Mouse (Mus musculus) hindbrain, embryonic 12.5 days (tissue): ENCODE measurements around the gene Pbx1. TPM values are rescaled to one million over a fixed set of nuclear protein-coding genes. Genes with fewer than 3 reads are reported as not detected.

Experiments used
- ATAC-seq: fragments of 200-750 bp; cut with Nextera tagmentation; 2 replicates; pipeline ENCODE4 v1.8.0; 2017; ENCODE audit warnings: moderate TSS enrichment; ENCODE audit not compliant: low FRiP score
- H3K27ac ChIP-seq: fragments of 300-500 bp; sonication (generic); 2 replicates; pipeline ENCODE4 v1.5.1; 2016; ENCODE audit warnings: mild to moderate bottlenecking
- H3K27me3 ChIP-seq: fragments of 300-500 bp; sonication (generic); 2 replicates; pipeline ENCODE4 v1.6.1; 2016; ENCODE audit warnings: mild to moderate bottlenecking
- H3K36me3 ChIP-seq: fragments of 300-500 bp; sonication (generic); 2 replicates; pipeline ENCODE4 v1.6.1; 2016; ENCODE audit warnings: mild to moderate bottlenecking
- H3K4me1 ChIP-seq: fragments of 300-500 bp; sonication (generic); 2 replicates; pipeline ENCODE4 v1.6.1; 2016
- H3K4me2 ChIP-seq: fragments of 300-500 bp; sonication (generic); replicated peaks from 2 replicates; pipeline ENCODE4 v1.6.1; 2016; ENCODE audit warnings: mild to moderate bottlenecking
- H3K4me3 ChIP-seq: fragments of 300-500 bp; sonication (generic); 2 replicates; pipeline ENCODE4 v1.5.1; 2016; ENCODE audit warnings: mild to moderate bottlenecking
- H3K9ac ChIP-seq: fragments of 300-500 bp; sonication (generic); 2 replicates; pipeline ENCODE4 v1.6.1; 2016; ENCODE audit warnings: mild to moderate bottlenecking, moderate library complexity
- H3K9me3 ChIP-seq: fragments of 300-500 bp; sonication (generic); replicated peaks from 2 replicates; pipeline ENCODE4 v1.6.1; 2016; ENCODE audit warnings: mild to moderate bottlenecking
- WGBS: fragments of 180-500 bp; shearing (Covaris S2); methylation state at CpG from one replicate; pipeline ENCODE4 v1.1.7; 2016; 5-methylcytosine and 5-hydroxymethylcytosine counted together
- polyA plus RNA-seq: library from polyadenylated mRNA; unstranded; fragments of >200 nt; fragmentation: Nextera tagmentation; extraction: Ambion mirVana; gene quantifications from 2 replicates; pipeline ENCODE4 v1.2.1, GENCODE M21; 2016

Gene Pbx1
- polyA plus RNA-seq, 1 experiment from 2014 or later = 56.3 TPM

DNA sequence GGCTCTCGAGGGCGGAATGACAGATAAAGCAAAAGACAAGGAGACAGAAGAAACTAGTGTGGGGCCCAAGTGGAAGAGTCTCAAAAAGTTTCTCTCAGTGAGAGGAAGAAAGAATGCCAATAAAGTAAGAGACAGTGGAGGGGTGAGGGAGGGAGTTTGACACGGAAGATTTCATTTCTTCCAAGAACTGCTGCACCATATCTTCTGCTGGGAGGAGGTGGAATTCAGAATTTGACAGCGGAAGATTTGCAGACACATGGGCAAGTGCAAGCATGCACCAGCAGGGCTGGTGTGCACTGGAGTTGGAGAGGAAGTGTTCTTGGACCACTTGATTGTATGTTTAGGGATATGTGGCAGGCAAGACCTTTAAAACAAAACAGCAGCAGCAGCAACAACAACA lies 163.8 kb downstream of the Pbx1 start:
- Histone ChIP-seq H3K4me1 (peaks cover 33% of the 10 kb centered on the region), H3K4me2 (no peak overlapping the region), H3K4me3 (no peak overlapping the region), H3K27ac (no peak overlapping the region), H3K9ac (no peak overlapping the region), H3K9me3 (no peaks in the 10 kb centered on the region), H3K27me3 (no peaks in the 10 kb centered on the region), H3K36me3 (no peaks in the 10 kb centered on the region)
- no peak for ATAC-seq
- WGBS = 90% methylated on average over 4 of the region's 4 CpGs

DNA sequence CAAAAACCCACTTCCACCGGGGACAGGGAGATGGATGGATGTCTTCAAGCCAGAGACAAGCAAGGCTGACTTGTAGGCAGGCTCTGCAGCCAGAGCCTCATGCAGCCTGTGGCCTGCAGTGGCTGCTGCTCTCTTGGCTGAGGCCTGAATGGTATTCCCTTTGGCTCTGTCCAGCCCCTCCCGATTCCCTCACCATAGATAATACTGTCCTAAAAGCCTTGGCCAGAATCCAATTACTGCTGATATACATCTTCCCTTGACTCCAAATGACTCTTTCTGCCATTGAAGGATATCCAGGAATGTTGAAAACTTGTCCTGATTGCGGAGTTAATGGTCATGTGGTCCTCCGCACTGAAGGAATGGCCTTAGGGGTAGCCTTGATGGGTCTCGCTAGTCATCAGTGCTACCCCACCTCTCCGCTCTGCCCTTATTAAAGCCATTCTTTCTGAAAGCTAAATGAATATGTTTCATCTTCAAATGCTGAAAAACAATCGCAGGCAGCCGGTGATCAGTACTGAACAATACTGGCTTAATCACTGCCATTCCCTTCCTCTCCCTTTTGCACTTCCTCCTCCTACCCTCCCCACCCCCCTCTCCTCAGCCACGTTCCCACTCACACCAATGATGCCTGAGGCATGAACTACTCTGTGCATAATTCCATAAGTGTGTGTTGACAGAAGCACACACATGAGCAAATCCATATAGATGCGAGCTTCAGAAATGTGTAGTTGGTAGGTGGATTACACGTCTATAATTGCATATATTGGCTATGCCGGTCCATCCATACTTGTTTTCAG lies 166.3 kb downstream of the Pbx1 start:
- no peaks in the 10 kb centered on the region for H3K27me3 ChIP-seq
- H3K4me3 ChIP-seq = no peak overlapping the region
- H3K4me1 ChIP-seq = peaks cover 33% of the 10 kb centered on the region
- peak overlapping the region; percentile 48; the same call in 1 of the 2 replicates for H3K27ac ChIP-seq
- peak; percentile 57 for ATAC-seq
- no peaks in the 10 kb centered on the region for H3K36me3 ChIP-seq
- H3K4me2 ChIP-seq = 0 out of 2 replicates have a peak overlapping the region, but pooled peaks have one; percentile 1
- 81% methylated on average over 12 of the region's 12 CpGs for WGBS
- H3K9ac ChIP-seq = no peak overlapping the region; the same call in 1 of the 2 replicates
- H3K9me3 ChIP-seq = no peaks in the 10 kb centered on the region

DNA sequence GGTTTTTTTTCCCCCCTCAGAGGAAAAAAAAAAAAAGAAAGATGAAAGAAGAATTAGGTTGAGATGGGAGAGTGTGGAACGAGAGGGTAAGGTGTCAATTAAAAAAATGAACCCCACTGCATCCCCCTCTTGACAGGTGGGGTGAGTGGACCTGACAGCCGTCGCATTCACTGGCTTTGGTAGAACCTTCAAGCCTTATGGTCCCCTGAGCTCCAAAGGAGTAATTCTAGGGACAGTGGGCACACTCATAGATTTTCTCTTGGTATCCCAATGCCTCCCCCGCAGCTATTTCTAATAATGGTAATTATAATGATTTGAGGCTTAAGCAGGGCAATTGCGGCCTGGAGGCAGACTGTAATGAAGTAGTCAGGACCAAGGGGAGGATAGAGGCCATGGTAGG lies 167.0 kb downstream of the Pbx1 start:
- Histone ChIP-seq H3K9ac (no peak overlapping the region; the same call in 1 of the 2 replicates), H3K4me2 (no peak overlapping the region), H3K4me1 (peaks cover 34% of the 10 kb centered on the region), H3K27ac (peak overlapping the region; percentile 48; the same call in 1 of the 2 replicates), H3K27me3 (no peaks in the 10 kb centered on the region), H3K36me3 (no peaks in the 10 kb centered on the region), H3K4me3 (no peak overlapping the region), H3K9me3 (no peaks in the 10 kb centered on the region)
- 91% methylated on average over 5 of the region's 5 CpGs for WGBS
- ATAC-seq = 0 out of 2 replicates have a peak, but pooled peaks have one; percentile 41

DNA sequence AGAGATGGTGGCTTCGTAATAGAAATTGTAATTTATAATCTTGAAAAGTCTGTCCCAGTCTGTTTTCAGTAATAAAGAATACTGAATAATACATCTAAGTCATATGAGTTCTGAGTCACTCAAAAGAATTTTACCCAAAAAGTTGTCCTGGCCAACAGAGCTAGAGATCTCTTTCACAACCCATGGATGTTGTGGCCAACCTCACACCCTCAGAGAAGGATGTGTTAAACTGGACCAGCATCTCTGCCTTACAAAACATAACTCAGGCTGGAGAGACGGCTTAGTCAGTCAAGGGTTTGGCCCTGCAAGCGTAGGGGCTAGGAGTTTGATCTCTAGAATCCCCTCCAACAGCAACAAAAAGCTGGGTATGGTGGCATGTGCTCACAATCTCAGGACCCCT lies 171.7 kb downstream of the Pbx1 start:
- no peak for ATAC-seq

DNA sequence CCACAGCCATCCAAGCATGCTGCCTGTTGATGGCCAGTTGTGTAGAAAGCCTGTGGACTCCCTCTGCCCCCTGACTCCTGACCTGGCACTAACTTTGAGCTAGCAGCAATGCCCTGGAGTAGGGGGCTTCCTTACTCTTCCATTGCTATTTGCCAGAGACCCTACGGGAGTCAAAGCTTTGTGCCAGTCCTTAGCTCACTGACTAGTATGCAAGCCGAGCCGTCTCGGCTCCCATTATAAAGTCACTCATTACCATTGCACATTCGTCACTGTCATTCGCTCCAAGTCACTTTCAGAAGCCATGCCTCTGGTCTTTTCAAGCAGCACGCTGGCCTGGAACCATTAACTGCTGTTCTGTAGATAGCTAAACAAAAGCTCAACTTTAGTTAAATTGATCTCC lies 173.2 kb downstream of the Pbx1 start:
- no peak overlapping the region for H3K4me2 ChIP-seq
- H3K4me1 ChIP-seq = peaks cover 14% of the 10 kb centered on the region
- H3K4me3 ChIP-seq = no peak overlapping the region
- no peak overlapping the region for H3K27ac ChIP-seq
- peak; percentile 73 for ATAC-seq
- H3K9me3 ChIP-seq = no peaks in the 10 kb centered on the region
- H3K36me3 ChIP-seq = no peaks in the 10 kb centered on the region
- H3K27me3 ChIP-seq = no peaks in the 10 kb centered on the region
- 31% methylated on average over 7 of the region's 7 CpGs for WGBS
- no peak overlapping the region for H3K9ac ChIP-seq

More for the DNA sequence above, 171.7 kb downstream of the Pbx1 start:
- Histone ChIP-seq H3K9me3 (no peaks in the 10 kb centered on the region), H3K9ac (no peak overlapping the region), H3K4me1 (peaks cover 22% of the 10 kb centered on the region), H3K27me3 (no peaks in the 10 kb centered on the region), H3K4me2 (no peak overlapping the region), H3K36me3 (no peaks in the 10 kb centered on the region), H3K27ac (no peak overlapping the region), H3K4me3 (no peak overlapping the region)
- WGBS = 79% methylated on average over 3 of the region's 3 CpGs

DNA sequence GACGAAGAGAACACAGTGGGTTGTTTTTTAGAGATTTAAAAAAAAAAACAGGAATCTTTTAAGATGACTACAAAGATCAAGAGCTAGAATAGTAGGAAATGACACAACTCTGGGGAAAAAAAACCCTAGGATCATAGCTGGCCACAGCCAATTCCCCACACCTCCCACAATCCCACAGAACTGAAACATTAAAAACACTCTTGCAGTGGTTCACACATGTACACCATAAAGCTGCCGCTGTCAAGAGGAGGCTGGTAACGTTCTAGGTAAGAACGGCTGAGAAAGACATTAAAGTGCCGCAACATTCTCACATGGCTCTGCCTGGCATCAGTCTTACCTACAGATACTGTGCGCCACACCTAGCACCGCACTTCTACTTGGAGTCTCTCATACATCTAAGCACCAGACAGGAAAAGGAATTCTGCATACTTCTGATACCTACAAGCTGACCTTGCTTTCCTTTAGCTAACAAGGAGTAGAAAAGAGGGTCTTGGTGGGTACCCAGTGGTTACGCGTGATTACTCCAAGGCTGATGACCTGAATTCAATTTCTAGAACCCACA lies 176.6 kb downstream of the Pbx1 start:
- Histone ChIP-seq H3K27ac (no peak overlapping the region), H3K4me2 (no peak overlapping the region), H3K9me3 (no peaks in the 10 kb centered on the region), H3K9ac (no peak overlapping the region), H3K4me3 (no peak overlapping the region), H3K27me3 (no peaks in the 10 kb centered on the region), H3K36me3 (no peaks in the 10 kb centered on the region), H3K4me1 (peaks cover 14% of the 10 kb centered on the region)
- no peak for ATAC-seq
- WGBS = 97% methylated on average over 9 of the region's 9 CpGs

DNA sequence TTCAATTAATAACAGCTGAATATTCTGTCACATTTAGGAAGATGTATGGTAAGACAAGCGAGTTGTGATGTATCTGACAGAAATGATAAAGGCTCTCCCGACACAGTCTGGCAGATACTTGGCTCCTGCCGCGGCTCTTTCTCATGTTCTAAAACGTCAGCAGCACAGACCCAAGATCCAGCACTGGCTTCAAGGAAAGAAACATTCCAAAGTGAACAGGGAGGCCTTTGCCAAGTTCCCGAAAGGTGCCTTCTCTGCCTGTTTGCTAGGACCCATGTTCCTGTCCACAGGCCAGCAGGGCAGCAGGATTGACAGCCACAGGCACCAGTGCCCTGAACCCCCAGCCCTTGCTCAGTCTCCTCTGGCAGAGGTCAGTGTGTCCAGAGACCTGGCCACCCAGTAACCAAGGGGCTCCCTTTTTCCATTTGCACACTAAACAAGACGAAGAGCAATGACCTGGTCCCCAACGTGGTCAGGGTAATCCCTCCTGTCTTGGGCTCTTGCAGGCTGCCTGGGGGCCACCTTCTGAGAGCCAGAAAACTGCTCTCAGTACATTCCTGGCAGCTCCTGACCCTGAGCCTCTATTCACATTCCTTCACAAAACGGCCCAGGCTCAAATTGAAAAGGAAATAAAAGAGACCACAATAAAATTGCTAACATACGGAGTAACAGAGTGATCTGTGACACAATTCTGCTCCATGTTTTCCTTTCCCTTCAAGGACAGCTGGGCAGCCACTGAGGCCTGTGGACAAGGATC lies 184.9 kb downstream of the Pbx1 start:
- Histone ChIP-seq H3K27ac (peak overlapping the region; percentile 19; the same call in 1 of the 2 replicates), H3K9me3 (no peaks in the 10 kb centered on the region), H3K4me2 (no peak overlapping the region), H3K36me3 (no peaks in the 10 kb centered on the region), H3K9ac (no peak overlapping the region), H3K27me3 (no peaks in the 10 kb centered on the region), H3K4me1 (peaks cover 51% of the 10 kb centered on the region), H3K4me3 (no peak overlapping the region)
- no peak for ATAC-seq
- WGBS = 51% methylated on average over 10 of the region's 10 CpGs

DNA sequence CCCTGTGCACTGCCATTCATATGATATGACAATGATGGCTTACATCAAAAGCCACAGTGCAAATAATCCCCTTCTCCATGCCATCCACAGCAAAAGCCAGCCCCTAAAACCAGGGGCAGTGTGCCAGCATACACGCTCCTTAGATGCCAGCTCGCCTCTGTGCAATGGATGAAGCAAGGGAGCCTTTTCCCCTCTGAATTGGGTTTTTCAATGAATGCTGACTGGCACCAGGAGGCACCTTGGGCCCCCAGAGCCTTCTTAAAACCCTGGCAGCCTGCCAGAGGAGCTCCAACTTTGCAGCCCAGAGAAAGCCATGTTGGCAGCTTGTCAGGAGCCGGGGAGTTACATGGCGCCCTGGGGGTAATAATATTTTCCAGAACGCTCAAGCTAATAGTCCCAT lies 186.5 kb downstream of the Pbx1 start:
- Histone ChIP-seq H3K9ac (no peak overlapping the region), H3K9me3 (no peaks in the 10 kb centered on the region), H3K4me1 (peaks cover 67% of the 10 kb centered on the region), H3K27me3 (no peaks in the 10 kb centered on the region), H3K27ac (peak overlapping the region; percentile 40; the same call in 1 of the 2 replicates), H3K4me3 (no peak overlapping the region), H3K36me3 (no peaks in the 10 kb centered on the region), H3K4me2 (no peak overlapping the region)
- ATAC-seq = peak; percentile 53
- 33% methylated on average over 5 of the region's 5 CpGs for WGBS

DNA sequence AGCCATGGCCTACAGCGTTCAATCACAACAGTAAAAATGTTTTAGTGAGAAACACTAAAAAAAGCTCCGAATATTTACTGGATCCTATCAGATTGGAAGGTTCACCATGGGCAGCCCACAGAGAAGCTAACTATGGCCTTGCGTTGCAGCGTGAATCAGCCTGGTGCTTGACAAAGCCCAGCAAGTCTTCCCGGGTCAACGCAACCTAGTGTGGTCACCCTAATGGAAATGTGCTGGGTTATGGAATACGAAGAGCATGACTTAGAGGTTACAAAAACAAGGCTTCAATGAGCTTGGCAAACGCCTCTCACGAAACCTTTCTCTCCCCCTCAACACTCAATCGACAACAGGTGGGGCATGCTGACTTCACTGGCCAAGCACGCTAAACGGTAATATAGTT lies 188.3 kb downstream of the Pbx1 start:
- no peak for ATAC-seq
- H3K9me3 ChIP-seq = no peaks in the 10 kb centered on the region
- 91% methylated on average over 12 of the region's 12 CpGs for WGBS
- H3K4me2 ChIP-seq = no peak overlapping the region
- no peaks in the 10 kb centered on the region for H3K36me3 ChIP-seq
- H3K27me3 ChIP-seq = no peaks in the 10 kb centered on the region
- H3K4me3 ChIP-seq = no peak overlapping the region
- H3K4me1 ChIP-seq = peaks cover 84% of the 10 kb centered on the region
- no peak overlapping the region for H3K27ac ChIP-seq
- H3K9ac ChIP-seq = no peak overlapping the region

DNA sequence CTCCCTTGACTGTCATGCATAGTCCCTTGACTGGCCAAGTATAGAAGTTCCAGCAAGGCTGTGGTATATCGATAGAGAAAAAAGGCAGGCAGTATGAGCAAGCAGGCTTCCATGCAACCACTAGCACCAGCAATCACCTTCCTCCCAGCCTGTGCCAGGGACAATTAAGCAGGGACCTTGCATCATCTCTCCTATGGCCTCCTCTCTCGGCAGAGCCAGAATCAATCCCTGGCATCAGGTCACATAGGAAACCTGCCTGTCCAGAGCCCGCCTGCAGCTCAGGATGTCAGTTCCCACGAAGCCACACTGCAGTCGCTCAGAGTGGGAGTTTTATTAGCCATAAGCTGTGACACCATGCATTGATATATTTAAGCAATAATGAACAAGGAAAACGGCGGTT lies 189.0 kb downstream of the Pbx1 start:
- H3K4me1 ChIP-seq = peaks cover 81% of the 10 kb centered on the region
- H3K9ac ChIP-seq = no peak overlapping the region
- no peak overlapping the region for H3K4me2 ChIP-seq
- H3K27me3 ChIP-seq = no peaks in the 10 kb centered on the region
- no peak for ATAC-seq
- no peak overlapping the region for H3K27ac ChIP-seq
- H3K36me3 ChIP-seq = no peaks in the 10 kb centered on the region
- no peaks in the 10 kb centered on the region for H3K9me3 ChIP-seq
- WGBS = 80% methylated on average over 7 of the region's 7 CpGs
- no peak overlapping the region for H3K4me3 ChIP-seq

DNA sequence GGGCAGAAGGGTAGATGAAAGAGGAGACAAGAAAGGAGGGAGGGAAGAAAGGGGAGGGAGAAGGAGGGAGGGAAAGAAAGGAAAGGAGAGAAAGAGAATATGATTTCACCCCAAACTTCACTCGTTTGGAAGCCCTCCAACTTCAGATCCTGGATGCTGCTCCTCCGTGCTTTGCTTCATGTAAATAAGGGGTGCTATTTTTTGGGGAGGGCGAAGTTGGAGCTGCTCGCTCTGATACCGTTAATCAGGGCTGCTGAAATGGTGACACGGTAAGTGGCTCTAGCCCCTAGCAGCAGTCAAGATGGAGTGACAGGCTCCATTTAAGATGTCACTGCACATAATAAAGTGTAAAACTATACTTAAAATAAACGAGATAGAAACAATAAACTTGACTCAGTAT lies 190.8 kb downstream of the Pbx1 start:
- no peak for ATAC-seq
- Histone ChIP-seq H3K4me2 (0 out of 2 replicates have a peak overlapping the region, but pooled peaks have one; percentile 13), H3K9ac (no peak overlapping the region), H3K27ac (peak overlapping the region; percentile 62; the same call in 1 of the 2 replicates), H3K4me1 (peaks cover 64% of the 10 kb centered on the region), H3K4me3 (no peak overlapping the region), H3K9me3 (no peaks in the 10 kb centered on the region), H3K27me3 (no peaks in the 10 kb centered on the region), H3K36me3 (no peaks in the 10 kb centered on the region)
- WGBS = 17% methylated on average over 7 of the region's 7 CpGs

DNA sequence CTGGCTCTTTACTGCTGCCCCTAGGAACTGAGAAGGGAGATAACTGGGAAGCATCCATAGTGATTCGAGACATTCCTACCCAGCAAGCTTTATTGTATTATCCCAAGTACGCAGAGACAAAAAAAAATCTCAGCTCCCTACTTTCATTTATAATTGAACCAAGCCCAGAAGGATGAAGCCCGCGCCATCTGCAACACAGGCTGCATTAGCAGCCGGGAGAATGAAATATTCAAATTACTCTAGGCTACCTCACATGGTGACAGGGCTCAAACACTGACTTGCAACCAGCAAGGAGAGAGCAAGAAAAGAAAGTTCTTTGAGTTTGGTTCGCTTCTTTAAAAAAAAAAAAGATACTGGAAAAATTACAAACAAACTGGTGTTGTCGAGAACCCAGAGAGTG lies 191.2 kb downstream of the Pbx1 start:
- Histone ChIP-seq H3K9me3 (no peaks in the 10 kb centered on the region), H3K36me3 (no peaks in the 10 kb centered on the region), H3K9ac (no peak overlapping the region), H3K4me2 (no peak overlapping the region; the same call in 1 of the 2 replicates), H3K4me3 (no peak overlapping the region), H3K27ac (peak overlapping the region; percentile 62), H3K27me3 (no peaks in the 10 kb centered on the region), H3K4me1 (peaks cover 65% of the 10 kb centered on the region)
- 29% methylated on average over 7 of the region's 7 CpGs for WGBS
- ATAC-seq = no peak
